9 mouse cellular contexts compared by ENCODE assay signal in genomic region chr7:145205363-145205902, GRCm38 (mm10). TPM values are rescaled to one million over a fixed set of nuclear protein-coding genes. Genes with fewer than 3 reads are reported as not detected.
A peak's percentile ranks its signal among the peaks of the same experiment; 100 is the strongest.
DNase-seq lines count a peak whose midpoint lies in the region; ATAC-seq and TF ChIP-seq lines count a peak whose summit lies in the region.
"Had no signal": no experiment of that assay in that cellular context is flagged by ENCODE, and none has a peak within 500 bp of the region (broad histone marks: within the 10 kb centered on the region; RNA-seq: fewer than 3 reads in every experiment).

No protein-coding gene starts in this region.

- no peak for DNase-seq in kidney, postnatal 14 days
- DNase-seq in forebrain, embryonic 10.5 days (ENCODE audit: extremely low spot score, low spot score): no peak
- no peak for DNase-seq in spleen, adult 18-20 months
- DNase-seq in frontal cortex, postnatal 25 days (ENCODE audit: low spot score in 2 of 2): no peak
- no peak for DNase-seq in urinary bladder, adult 18-20 months (ENCODE audit: low spot score in 2 of 2)
- DNase-seq: liver, embryonic 13.5 days had no signal

- H3K36me3 ChIP-seq in kidney, embryonic 14.5 days (ENCODE audit: control insufficient read depth, insufficient read depth, low read length): no peaks in the 10 kb centered on the region
- H3K36me3 ChIP-seq in forebrain, embryonic 10.5 days (replicated peaks): no peaks in the 10 kb centered on the region
- H3K36me3 ChIP-seq in intestine, postnatal 0 days (ENCODE audit: control insufficient read depth, insufficient read depth): no peaks in the 10 kb centered on the region
- no peaks in the 10 kb centered on the region for H3K36me3 ChIP-seq in neural tube, embryonic 13.5 days
- H3K36me3 ChIP-seq: liver, embryonic 13.5 days had no signal

- peak overlapping the region; percentile 68; the same call in 1 of the 2 replicates for H3K9ac ChIP-seq in kidney, embryonic 14.5 days (ENCODE audit: low read depth, low read length)
- H3K9ac ChIP-seq in intestine, postnatal 0 days (ENCODE audit: low read depth, low read length): no peak overlapping the region
- H3K9ac ChIP-seq in neural tube, embryonic 13.5 days: peak overlapping the region; percentile 68; the same call in 1 of the 2 replicates

- no peak overlapping the region for H3K4me2 ChIP-seq in kidney, embryonic 14.5 days (replicated peaks; ENCODE audit: low read depth, low read length)
- H3K4me2 ChIP-seq in intestine, postnatal 0 days (replicated peaks; ENCODE audit: low read depth): no peak overlapping the region; the same call in 1 of the 2 replicates
- peak overlapping the region; percentile 42; the same call in 1 of the 2 replicates for H3K4me2 ChIP-seq in neural tube, embryonic 13.5 days

- H3K4me1 ChIP-seq in kidney, embryonic 14.5 days (ENCODE audit: control insufficient read depth, insufficient read depth, low read length): peaks cover 16% of the 10 kb centered on the region
- H3K4me1 ChIP-seq in forebrain, embryonic 10.5 days: peaks cover 48% of the 10 kb centered on the region
- peaks cover 10% of the 10 kb centered on the region for H3K4me1 ChIP-seq in intestine, postnatal 0 days (replicated peaks; ENCODE audit: control insufficient read depth, insufficient read depth, low read length)
- peaks cover 22% of the 10 kb centered on the region for H3K4me1 ChIP-seq in neural tube, embryonic 13.5 days (replicated peaks)

- H3K9me3 ChIP-seq in kidney, embryonic 14.5 days (ENCODE audit: control insufficient read depth, low read length): peaks cover 5% of the 10 kb centered on the region
- peaks cover 7% of the 10 kb centered on the region; the same call in 1 of the 2 replicates for H3K9me3 ChIP-seq in forebrain, embryonic 10.5 days
- H3K9me3 ChIP-seq in intestine, postnatal 0 days (ENCODE audit: control insufficient read depth): no peaks in the 10 kb centered on the region
- peaks cover 6% of the 10 kb centered on the region for H3K9me3 ChIP-seq in neural tube, embryonic 13.5 days
- H3K9me3 ChIP-seq: liver, embryonic 13.5 days had no signal

- peak overlapping the region; percentile 95 for H3K27ac ChIP-seq in kidney, embryonic 14.5 days (ENCODE audit: low read depth, low read length)
- H3K27ac ChIP-seq in forebrain, embryonic 10.5 days: peak overlapping the region; percentile 98
- peak overlapping the region; percentile 77; the same call in 1 of the 2 replicates for H3K27ac ChIP-seq in intestine, postnatal 0 days (ENCODE audit: low read depth, low read length)
- peak overlapping the region; percentile 91 for H3K27ac ChIP-seq in neural tube, embryonic 13.5 days (replicated peaks)

- no peak for TF ChIP-seq CTCF in intestine, postnatal 0 days (IDR thresholded peaks at IDR 0.05; ENCODE audit: low read depth)

- H3K27me3 ChIP-seq in kidney, embryonic 14.5 days (ENCODE audit: control insufficient read depth, insufficient read depth, low read length): no peaks in the 10 kb centered on the region
- H3K27me3 ChIP-seq in forebrain, embryonic 10.5 days (ENCODE audit: poor library complexity, severe bottlenecking): no peaks in the 10 kb centered on the region
- H3K27me3 ChIP-seq in intestine, postnatal 0 days (replicated peaks; ENCODE audit: control insufficient read depth, insufficient read depth, low read length): no peaks in the 10 kb centered on the region
- 0 out of 2 replicates have a peak, but pooled peaks cover under 1% of the 10 kb centered on the region for H3K27me3 ChIP-seq in neural tube, embryonic 13.5 days

- no peak overlapping the region for H3K4me3 ChIP-seq in kidney, embryonic 14.5 days (ENCODE audit: low read length)
- H3K4me3 ChIP-seq in forebrain, embryonic 10.5 days: peak overlapping the region; percentile 39
- no peak overlapping the region for H3K4me3 ChIP-seq in intestine, postnatal 0 days (ENCODE audit: low read depth, low read length)
- H3K4me3 ChIP-seq in neural tube, embryonic 13.5 days: no peak overlapping the region

- WGBS in kidney, embryonic 14.5 days: 87% methylated on average over 4 of the region's 4 CpGs
- 81% methylated on average over 4 of the region's 4 CpGs for WGBS in forebrain, embryonic 10.5 days
- WGBS in intestine, postnatal 0 days: 77% methylated on average over 4 of the region's 4 CpGs
- 89% methylated on average over 4 of the region's 4 CpGs for WGBS in neural tube, embryonic 13.5 days

- ATAC-seq in kidney, embryonic 14.5 days (ENCODE audit: low FRiP score, low TSS enrichment): peak; percentile 12; the same call in 1 of the 2 replicates
- ATAC-seq in intestine, postnatal 0 days: no peak
- peak; percentile 17; the same call in 1 of the 2 replicates for ATAC-seq in neural tube, embryonic 13.5 days (ENCODE audit: low read depth)

RNA-seq across cellular contexts. Expression of gene 1810010D01Rik, which starts 2.5 kb away (rescaled TPM):
- polyA plus RNA-seq in kidney, embryonic 14.5 days (2014; fragmentation: Nextera tagmentation; extraction: Ambion mirVana): 0.46 TPM in 1 of 2 replicates, not detected in the other
- polyA plus RNA-seq in forebrain, embryonic 10.5 days (2016; fragmentation: Nextera tagmentation; extraction: Ambion mirVana): 0.16 and 0.31 TPM in 2 replicates
- 0.33 and 0.86 TPM in 2 replicates for polyA plus RNA-seq in intestine, postnatal 0 days (2015; fragmentation: Nextera tagmentation; extraction: Ambion mirVana)
- not detected in 2 replicates for polyA plus RNA-seq in neural tube, embryonic 13.5 days (2015; fragmentation: Nextera tagmentation; extraction: Ambion mirVana)
